Mouse (Mus musculus) embryo, embryonic 11 days (tissue): Measurements from ENCODE around the gene Mta3.
"Not testable (repeated sequence)": the region's sequence is repeated elsewhere in the genome, so short reads cannot be mapped to it uniquely, and the experiment has no call there.

Experiments
- DNase-seq: peaks from one replicate; pipeline ENCODE4 v3.0.0-alpha.2; 2015

The Mta3 gene

DNA sequence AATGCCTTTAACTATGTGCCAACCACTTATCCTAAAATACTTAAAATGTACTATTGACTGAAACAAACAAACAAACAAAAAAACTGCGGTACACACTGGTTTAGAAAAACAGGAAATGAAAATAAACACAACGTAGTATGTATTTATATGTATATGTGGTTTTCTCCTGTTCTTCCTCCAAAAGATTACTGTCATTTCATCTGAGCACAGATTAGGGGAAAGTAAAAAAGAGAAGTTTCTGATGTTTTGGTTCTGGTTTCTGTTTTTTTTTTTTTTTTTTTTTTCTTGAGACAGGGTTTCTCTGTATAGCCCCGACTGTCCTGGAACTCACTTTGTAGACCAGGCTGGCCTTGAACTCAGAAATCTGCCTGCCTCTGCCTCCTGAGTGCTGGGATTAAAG is 3.6 kb downstream of the Mta3 start:
- not testable (repeated sequence) for DNase-seq

DNA sequence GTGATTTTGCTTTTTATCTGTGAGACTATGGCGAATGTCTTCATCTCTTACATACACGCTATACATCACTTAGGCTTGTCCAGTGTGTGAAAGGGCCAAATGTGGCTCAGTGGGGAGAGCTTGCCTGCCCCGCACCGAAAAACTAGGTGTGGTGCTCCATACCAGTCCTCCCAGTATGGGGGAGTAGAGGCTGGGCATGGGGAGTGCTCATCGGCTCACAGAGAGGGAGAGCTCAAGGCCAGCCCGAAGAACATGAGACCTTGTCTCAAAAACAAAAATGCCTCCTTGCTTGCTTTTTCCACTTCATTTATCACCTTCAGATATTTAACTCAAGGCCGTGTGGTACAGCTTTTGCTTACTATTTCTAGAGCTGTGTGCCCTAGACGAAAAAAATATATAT is 4.7 kb downstream of the Mta3 start:
- DNase-seq, result no peak

DNA sequence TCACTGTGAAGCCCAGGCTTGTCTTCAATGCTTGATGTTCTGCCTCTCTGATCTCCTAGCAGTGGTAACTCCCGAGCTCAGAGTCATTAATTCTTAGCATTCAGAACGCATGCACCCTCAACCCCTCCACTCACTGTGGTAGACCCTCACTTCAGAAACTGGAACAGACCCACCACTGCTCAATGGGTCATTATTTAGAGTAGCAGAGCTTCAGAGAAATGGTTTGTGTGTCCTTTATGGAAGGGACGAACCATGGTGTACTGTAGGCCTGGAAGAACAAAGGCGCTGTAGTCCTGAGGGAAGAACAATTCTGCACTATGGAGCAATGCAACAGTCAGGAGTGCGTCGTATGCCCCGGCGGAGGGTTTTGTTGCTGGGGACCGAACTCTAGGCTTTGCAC is 6.4 kb downstream of the Mta3 start:
- no peak for DNase-seq

DNA sequence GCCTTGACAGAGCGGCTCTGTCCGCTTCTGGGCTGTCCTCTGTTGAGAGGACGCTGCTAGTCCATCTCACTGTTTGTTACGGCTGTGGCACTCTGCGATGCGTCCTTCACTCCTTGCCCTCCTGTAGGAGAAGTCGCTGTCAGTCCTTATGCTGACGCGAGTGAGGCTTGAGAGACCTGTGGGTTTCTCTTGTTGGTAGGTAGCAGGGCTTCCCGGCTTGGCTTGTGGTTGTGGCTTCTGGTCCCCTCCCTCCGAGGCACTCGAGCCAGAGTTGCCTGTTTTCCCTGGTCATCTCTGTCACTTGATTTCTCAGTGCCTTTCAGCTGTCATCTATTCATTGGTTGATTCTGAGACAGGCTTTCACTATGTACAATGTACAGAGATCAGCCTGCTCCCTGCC is 14.5 kb downstream of the Mta3 start:
- no peak for DNase-seq

- DNase-seq, result no peak
These were observed 15.2 kb downstream of the Mta3 start for GRCm38 (mm10) chr17:83721157-83721556.

- DNase-seq, result no peak
These were observed 17.1 kb downstream of the Mta3 start for GRCm38 (mm10) chr17:83723064-83723463.

DNA sequence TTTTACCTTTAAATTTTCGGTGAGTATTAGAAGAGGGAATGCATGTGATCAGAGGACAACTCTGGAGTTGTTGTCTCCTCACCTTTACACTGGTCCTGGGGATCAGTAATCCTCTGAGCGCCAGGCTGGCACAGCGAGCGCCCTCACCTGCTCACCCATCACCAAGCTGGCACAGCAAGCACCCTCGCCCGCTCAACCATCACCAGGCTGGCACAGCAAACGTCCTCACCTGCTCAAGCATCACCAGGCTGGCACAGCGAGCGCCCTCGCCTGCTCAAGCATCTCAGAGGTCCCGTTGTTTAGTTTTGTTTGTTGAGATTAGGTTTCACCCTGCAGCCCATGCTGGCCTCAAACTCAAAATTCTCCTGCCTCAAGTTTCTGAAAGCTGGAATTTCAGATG is 20.5 kb downstream of the Mta3 start:
- no peak for DNase-seq

DNA sequence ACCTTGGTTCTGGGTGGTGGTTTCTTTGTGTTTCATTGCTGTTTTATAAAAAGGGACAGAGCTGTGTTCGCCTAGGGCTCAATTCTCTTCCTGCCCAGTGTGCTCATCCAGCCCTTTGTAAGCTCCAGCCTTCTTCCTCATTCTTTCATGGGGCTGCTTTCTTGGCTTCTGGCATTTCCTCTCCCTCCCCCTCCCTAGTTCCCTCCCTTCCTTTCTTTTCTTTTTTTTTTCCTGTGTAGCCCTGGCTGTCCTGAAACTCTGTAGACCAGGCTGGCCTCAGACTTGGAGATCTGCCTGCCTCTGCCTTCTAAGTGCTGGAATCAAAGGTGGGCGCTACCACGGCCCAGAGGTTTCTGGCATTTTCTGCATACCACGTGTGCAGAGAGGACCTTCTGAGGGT is 21.7 kb downstream of the Mta3 start:
- no peak for DNase-seq

DNA sequence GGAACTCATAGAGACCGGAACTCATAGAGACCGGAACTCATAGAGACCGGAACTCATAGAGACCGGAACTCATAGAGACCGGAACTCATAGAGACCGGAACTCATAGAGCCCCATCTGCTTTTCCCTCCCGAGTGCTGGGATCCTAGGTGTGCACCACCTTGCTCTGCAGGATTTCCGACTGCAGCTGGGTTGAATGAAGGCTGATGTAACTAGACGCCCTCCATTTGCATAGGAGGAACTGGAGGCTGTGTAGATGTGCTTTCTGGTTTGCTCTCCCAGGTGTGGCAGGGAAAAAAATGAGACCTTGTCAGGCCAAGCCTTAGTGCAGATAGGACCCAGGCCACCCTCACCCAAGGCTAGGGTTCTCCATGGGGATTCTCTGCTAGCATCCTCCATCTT is 23.1 kb downstream of the Mta3 start:
- DNase-seq, result no peak

DNA sequence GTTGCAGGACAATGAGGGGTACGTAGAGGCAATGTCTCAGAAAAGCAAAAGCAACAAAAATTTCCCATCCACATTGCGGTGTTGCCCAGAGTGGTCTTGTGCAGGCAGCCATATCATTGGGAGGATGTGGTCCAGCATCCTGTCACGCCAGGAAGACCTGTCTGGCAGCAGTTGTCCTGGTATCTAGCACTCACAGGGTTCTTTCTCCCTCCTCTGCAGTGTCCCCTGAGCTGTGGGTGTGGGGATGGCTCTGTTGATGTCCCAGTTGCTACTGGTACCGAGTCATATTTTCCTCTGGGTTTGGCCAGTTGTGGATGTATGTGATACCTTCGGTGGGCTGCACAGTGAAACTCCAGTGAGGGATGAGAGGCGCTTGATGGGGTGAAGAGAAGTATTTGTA is 24.2 kb downstream of the Mta3 start:
- no peak for DNase-seq

- DNase-seq, result peak; percentile 30
These were observed 26.2 kb downstream of the Mta3 start for GRCm38 (mm10) chr17:83732166-83732629.

DNA sequence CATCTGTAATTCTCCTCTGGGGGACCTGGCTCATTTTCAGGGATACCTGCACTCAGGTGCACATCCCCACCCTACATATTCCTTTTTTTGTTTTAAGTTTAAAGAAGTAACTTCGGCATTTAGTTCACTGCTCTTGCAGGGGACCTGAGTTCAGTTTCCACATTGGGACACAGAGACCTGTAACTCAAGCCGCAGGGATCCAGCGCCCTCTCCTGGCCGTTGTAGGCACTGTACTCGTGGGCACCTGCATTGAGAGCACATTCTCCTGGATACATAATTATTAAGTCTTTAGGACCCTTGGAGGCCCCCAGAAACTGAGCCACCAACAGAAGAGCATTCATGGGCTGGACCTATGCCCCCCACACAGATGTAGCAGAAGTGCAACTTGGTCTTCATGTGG is 26.8 kb downstream of the Mta3 start:
- DNase-seq, result peak; percentile 42

GRCm38 (mm10) chr17:83736701-83737100 is 30.7 kb downstream of the Mta3 start:
- no peak for DNase-seq

GRCm38 (mm10) chr17:83737775-83738174 is 31.8 kb downstream of the Mta3 start:
- no peak for DNase-seq

GRCm38 (mm10) chr17:83740135-83740676 is 34.2 kb downstream of the Mta3 start:
- no peak for DNase-seq

- DNase-seq, result no peak
These were observed 35.3 kb downstream of the Mta3 start for GRCm38 (mm10) chr17:83741243-83741642.

DNA sequence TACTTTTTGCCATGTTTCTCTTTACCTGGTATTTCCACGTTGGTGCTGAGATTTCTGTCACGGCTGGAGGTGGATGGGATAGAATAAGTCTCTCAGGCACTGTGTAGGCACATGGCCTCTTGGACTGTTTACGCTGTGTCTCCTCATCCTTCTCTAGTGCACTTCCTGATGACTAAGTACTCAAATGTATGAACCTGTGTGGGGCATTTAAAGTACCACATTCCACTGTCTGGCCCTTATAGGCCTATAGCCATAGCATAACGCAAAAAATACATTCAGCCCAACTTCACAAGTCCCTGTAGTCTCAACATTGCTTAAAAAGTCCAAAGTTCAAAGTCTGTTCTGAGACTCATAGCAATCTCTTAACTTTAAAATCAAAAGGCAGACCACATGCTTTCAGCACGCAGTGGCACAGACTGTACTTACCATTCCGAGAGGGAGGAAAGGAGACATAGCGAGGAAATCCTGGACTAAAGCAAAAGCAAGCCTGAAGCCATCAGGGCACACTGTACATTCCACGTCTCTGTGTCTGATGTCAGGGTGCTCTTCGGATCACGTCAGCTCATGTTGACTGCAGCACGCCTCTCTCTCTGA is 38.4 kb downstream of the Mta3 start:
- DNase-seq, result no peak

GRCm38 (mm10) chr17:83747405-83748160 is 41.6 kb downstream of the Mta3 start:
- DNase-seq, result no peak

DNA sequence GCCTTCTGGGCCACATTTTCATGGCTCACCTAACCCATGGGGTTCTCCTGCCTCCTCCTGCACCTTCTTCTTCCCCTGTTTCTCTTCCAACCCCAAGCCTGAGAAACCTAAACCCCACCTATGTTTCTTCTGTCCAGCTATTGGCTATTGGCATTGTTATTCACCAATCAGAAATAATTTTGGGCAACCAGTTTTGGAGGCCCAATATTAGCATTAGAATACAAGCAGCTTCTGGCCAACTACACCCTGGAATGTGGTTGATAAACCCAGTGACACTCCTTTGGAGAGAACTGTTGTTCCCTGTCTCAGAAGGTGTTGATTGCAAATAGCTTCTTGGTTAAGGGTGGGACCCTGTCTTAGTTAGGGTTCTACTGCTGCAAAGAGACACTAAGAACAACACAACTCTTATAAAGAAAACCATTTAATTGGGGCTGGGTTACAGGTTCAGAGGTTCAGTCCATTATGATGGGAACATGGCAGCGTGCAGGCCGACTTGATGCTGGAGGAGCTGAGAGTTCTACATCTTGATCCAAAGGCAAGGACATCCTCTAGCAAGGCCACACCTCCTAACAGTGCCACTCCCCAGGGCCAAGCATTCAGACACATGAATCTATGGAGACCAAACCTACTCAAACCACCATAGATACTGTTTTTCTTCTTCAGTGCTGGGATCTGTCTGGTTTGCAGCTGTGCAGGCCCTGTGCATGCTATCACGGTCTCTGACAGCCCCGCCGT is 44.4 kb downstream of the Mta3 start:
- no peak for DNase-seq

DNA sequence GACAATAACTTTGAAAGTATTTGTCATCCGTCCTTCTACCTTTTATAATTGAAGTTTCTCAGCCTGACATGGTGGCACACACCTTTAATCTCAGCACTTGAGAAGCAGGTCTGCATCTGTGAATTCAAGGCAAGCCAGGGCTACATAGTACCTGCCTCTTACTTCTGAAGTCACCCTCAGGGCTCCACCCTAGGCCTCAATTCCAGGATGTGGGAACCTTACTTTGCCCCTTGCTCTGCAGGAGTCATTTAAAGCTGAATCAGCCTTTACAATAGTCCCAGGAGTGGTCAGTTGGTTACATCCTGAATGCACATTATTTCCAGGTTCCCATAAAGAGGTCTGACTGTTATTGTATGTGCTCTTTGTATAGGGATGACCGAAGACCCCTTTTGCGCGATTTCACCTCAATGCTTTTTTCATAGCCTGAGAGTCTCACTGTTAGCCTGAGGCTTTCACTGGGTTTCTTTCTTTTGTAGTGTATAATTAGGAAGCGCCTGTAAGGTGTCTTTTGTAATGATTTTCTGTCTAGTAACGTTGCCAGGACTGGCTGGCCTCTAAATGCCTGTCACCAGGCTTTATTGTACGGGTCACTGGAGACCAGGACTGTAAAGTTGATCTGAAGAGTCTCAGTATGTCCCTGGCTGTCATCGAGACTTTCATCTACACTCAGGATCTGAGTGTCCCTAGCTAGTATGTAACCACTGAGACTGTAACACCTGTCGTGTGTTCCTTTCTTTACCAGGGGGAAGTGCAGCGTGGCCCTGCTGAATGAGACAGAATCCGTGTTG is 47.3 kb downstream of the Mta3 start:
- no peak for DNase-seq

GRCm38 (mm10) chr17:83758096-83758495 is 52.1 kb downstream of the Mta3 start:
- DNase-seq, result no peak

- no peak for DNase-seq
These were observed 53.6 kb downstream of the Mta3 start for GRCm38 (mm10) chr17:83759547-83759946.

DNA sequence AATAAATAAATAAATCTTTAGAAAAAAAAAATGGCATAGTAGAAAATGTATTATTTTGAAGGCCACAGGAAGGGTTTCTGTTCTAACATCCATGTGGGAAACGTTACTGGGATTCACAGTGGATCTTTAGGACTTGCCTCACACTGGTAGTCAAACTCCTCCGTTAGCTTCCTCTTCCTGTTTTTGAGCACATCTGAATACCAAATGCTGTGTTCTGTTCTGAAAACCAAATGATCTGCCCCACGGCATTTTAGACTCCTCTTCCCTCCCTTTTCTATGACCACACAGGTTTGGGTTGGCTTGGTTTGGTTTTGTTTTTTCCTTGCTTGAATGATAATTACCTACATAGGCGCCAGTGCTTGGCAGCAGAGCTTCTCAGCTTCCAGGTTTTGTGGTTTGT is 58.6 kb downstream of the Mta3 start:
- no peak for DNase-seq
